Comparison of ENCODE assay signal across 33 mouse cellular contexts in the genomic region with DNA sequence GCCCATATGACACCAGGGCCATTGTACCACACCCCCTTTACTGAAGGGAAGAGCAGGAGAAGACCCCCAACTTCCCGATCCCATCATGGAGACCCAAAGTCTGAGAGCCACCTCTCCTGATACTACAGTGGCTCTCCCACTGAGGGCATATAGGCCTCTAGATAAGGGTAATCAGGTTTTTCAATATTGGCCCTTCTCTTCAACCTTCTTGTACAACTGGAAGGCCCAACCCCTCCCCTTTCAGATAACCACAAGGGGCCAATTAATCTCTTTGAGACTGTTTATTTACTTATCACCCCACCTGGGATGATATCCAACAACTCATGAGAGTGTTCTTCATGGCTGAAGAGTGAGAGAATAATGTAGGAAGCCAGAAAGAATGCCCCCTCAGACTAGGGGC. TPM values are rescaled to one million over a fixed set of nuclear protein-coding genes. Genes with fewer than 3 reads are reported as not detected.
DNase-seq lines count a peak whose midpoint lies in the region; ATAC-seq lines count a peak whose summit lies in the region.
"Had no signal": no experiment of that assay in that cellular context is flagged by ENCODE, and none has a peak within 500 bp of the region (broad histone marks: within the 10 kb centered on the region; RNA-seq: fewer than 3 reads in every experiment).

No protein-coding gene starts in this region.

- no peak overlapping the region for H3K4me3 ChIP-seq in liver, embryonic 15.5 days (replicated peaks)
- no peak overlapping the region for H3K4me3 ChIP-seq in stomach, embryonic 15.5 days (replicated peaks)
- no peak overlapping the region for H3K4me3 ChIP-seq in forebrain, embryonic 13.5 days
- H3K4me3 ChIP-seq: embryonic facial prominence, embryonic 10.5 days; embryonic facial prominence, embryonic 15.5 days; forebrain, embryonic 15.5 days; left cerebral cortex, adult 2 months; limb, embryonic 13.5 days; midbrain, embryonic 10.5 days had no signal

- WGBS in liver, embryonic 15.5 days (ENCODE audit: insufficient replicate concordance): 66% methylated on average over 1 of the region's 1 CpGs
- WGBS in stomach, embryonic 15.5 days: 89% methylated on average over 1 of the region's 1 CpGs
- 92% methylated on average over 1 of the region's 1 CpGs for WGBS in forebrain, embryonic 13.5 days

- no peaks in the 10 kb centered on the region for H3K36me3 ChIP-seq in liver, embryonic 15.5 days (replicated peaks)
- no peaks in the 10 kb centered on the region for H3K36me3 ChIP-seq in stomach, embryonic 15.5 days
- H3K36me3 ChIP-seq in forebrain, embryonic 13.5 days (ENCODE audit: poor library complexity, severe bottlenecking): no peaks in the 10 kb centered on the region
- H3K36me3 ChIP-seq: embryonic facial prominence, embryonic 10.5 days; embryonic facial prominence, embryonic 15.5 days; forebrain, embryonic 15.5 days; limb, embryonic 13.5 days; midbrain, embryonic 10.5 days had no signal

- peak overlapping the region; percentile 28 for H3K4me2 ChIP-seq in liver, embryonic 15.5 days
- H3K4me2 ChIP-seq in stomach, embryonic 15.5 days: no peak overlapping the region
- no peak overlapping the region for H3K4me2 ChIP-seq in forebrain, embryonic 13.5 days
- H3K4me2 ChIP-seq: embryonic facial prominence, embryonic 15.5 days; forebrain, embryonic 15.5 days; heart, embryonic 11.5 days; hindbrain, embryonic 14.5 days; limb, embryonic 13.5 days had no signal

- no peaks in the 10 kb centered on the region for H3K27me3 ChIP-seq in liver, embryonic 15.5 days
- no peaks in the 10 kb centered on the region for H3K27me3 ChIP-seq in stomach, embryonic 15.5 days (replicated peaks)
- H3K27me3 ChIP-seq in forebrain, embryonic 13.5 days: no peaks in the 10 kb centered on the region
- H3K27me3 ChIP-seq: embryonic facial prominence, embryonic 15.5 days; forebrain, embryonic 15.5 days; limb, embryonic 13.5 days; Patski had no signal

- H3K27ac ChIP-seq in liver, embryonic 15.5 days (replicated peaks): 0 out of 2 replicates have a peak overlapping the region, but pooled peaks have one; percentile 12
- no peak overlapping the region for H3K27ac ChIP-seq in stomach, embryonic 15.5 days
- H3K27ac ChIP-seq in forebrain, embryonic 13.5 days: no peak overlapping the region
- H3K27ac ChIP-seq: embryonic facial prominence, embryonic 10.5 days; embryonic facial prominence, embryonic 15.5 days; forebrain, embryonic 15.5 days; hindbrain, embryonic 14.5 days; kidney, postnatal 0 days; left cerebral cortex, adult 2 months; limb, embryonic 13.5 days; macrophage; midbrain, embryonic 10.5 days had no signal

- H3K9me3 ChIP-seq in liver, embryonic 15.5 days (replicated peaks): no peaks in the 10 kb centered on the region
- H3K9me3 ChIP-seq in stomach, embryonic 15.5 days: no peaks in the 10 kb centered on the region
- H3K9me3 ChIP-seq in forebrain, embryonic 13.5 days (replicated peaks): no peaks in the 10 kb centered on the region
- H3K9me3 ChIP-seq: embryonic facial prominence, embryonic 10.5 days; embryonic facial prominence, embryonic 15.5 days; forebrain, embryonic 15.5 days; limb, embryonic 13.5 days; midbrain, embryonic 10.5 days had no signal

- H3K9ac ChIP-seq in liver, embryonic 15.5 days: no peak overlapping the region
- no peak overlapping the region for H3K9ac ChIP-seq in stomach, embryonic 15.5 days
- H3K9ac ChIP-seq in forebrain, embryonic 13.5 days: no peak overlapping the region
- H3K9ac ChIP-seq: embryonic facial prominence, embryonic 15.5 days; forebrain, embryonic 15.5 days; hindbrain, embryonic 14.5 days; limb, embryonic 13.5 days had no signal

- peak; percentile 47 for DNase-seq in c-Kit-positive CD71-positive TER-119-negative erythroid progenitor cells, embryonic 14.5 days (ENCODE audit: low read depth)
- no peak for DNase-seq in ovary, postnatal 10 days (ENCODE audit: low spot score)
- no peak for DNase-seq in layer of hippocampus, postnatal 25 days (ENCODE audit: extremely low spot score in 1 of 2, low spot score in 1 of 2)
- DNase-seq: adrenal gland, postnatal 10 days; B cell, adult 2 months; cerebellum, adult 18-20 months; cerebellum, postnatal 14 days; gastrocnemius, postnatal 25 days; heart, adult 11 months; heart, postnatal 36 days; kidney, adult 8-10 months; kidney, postnatal 4 days; lung, adult 2 months; lung, postnatal 10 days; right cerebral cortex, adult 18-20 months; right cerebral cortex, postnatal 4 days; thymus, postnatal 4 days had no signal

- peak; percentile 50; the same call in 1 of the 2 replicates for ATAC-seq in erythroid progenitor cell, adult 5-6 weeks (replicated peaks; ENCODE audit: low FRiP score, poor library complexity, severe bottlenecking)
- ATAC-seq in liver, embryonic 15.5 days (ENCODE audit: insufficient read depth): peak; percentile 75
- peak; percentile 66; the same call in 1 of the 2 replicates for ATAC-seq in stomach, embryonic 15.5 days (ENCODE audit: insufficient read depth, low FRiP score, low read depth)
- no peak for ATAC-seq in forebrain, embryonic 13.5 days
- ATAC-seq: forebrain, embryonic 15.5 days; midbrain, embryonic 16.5 days; Patski had no signal

- peaks cover 42% of the 10 kb centered on the region for H3K4me1 ChIP-seq in liver, embryonic 15.5 days (replicated peaks)
- no peaks in the 10 kb centered on the region for H3K4me1 ChIP-seq in stomach, embryonic 15.5 days
- no peaks in the 10 kb centered on the region for H3K4me1 ChIP-seq in forebrain, embryonic 13.5 days
- H3K4me1 ChIP-seq: embryonic facial prominence, embryonic 10.5 days; embryonic facial prominence, embryonic 15.5 days; forebrain, embryonic 15.5 days; limb, embryonic 13.5 days; midbrain, embryonic 10.5 days had no signal

RNA-seq across cellular contexts. Expression of a gene that starts 3.3 kb away (rescaled TPM):
- 12.6 and 15.5 TPM in 2 replicates for total RNA-seq in erythroid progenitor cell, adult 5-6 weeks (2015; ENCODE audit: low replicate concordance)
- 11.9 and 17.5 TPM in 2 replicates for total RNA-seq in erythroid progenitor cell, adult 5-6 weeks (2017; ENCODE audit: low replicate concordance)
- polyA plus RNA-seq in liver, embryonic 15.5 days (2015; fragmentation: Nextera tagmentation; extraction: Ambion mirVana): 13.3 and 15.6 TPM in 2 replicates
- 31.2 TPM in 2 replicates for polyA plus RNA-seq in stomach, embryonic 15.5 days (2015; fragmentation: Nextera tagmentation; extraction: Ambion mirVana)
- polyA plus RNA-seq in forebrain, embryonic 13.5 days (2015; fragmentation: Nextera tagmentation; extraction: Ambion mirVana): 19.6 and 22.0 TPM in 2 replicates
- 10 to 100 TPM; 36.2 to 37.1 TPM for total RNA-seq in layer of hippocampus, postnatal 25 days (2021)

RNA-seq across cellular contexts. Expression of a gene that starts 32.2 kb away (rescaled TPM):
- total RNA-seq in erythroid progenitor cell, adult 5-6 weeks (2015; ENCODE audit: low replicate concordance): 9.6 and 13.0 TPM in 2 replicates
- 11.4 and 26.8 TPM in 2 replicates for total RNA-seq in erythroid progenitor cell, adult 5-6 weeks (2017; ENCODE audit: low replicate concordance)
- polyA plus RNA-seq in liver, embryonic 15.5 days (2015; fragmentation: Nextera tagmentation; extraction: Ambion mirVana): 13.4 and 14.7 TPM in 2 replicates
- polyA plus RNA-seq in stomach, embryonic 15.5 days (2015; fragmentation: Nextera tagmentation; extraction: Ambion mirVana): 24.7 and 28.7 TPM in 2 replicates
- polyA plus RNA-seq in forebrain, embryonic 13.5 days (2015; fragmentation: Nextera tagmentation; extraction: Ambion mirVana): 31.1 and 31.6 TPM in 2 replicates
- 1 to 10 TPM; 6.6 to 9.7 TPM for total RNA-seq in layer of hippocampus, postnatal 25 days (2021)
